8 mouse cellular contexts compared by ENCODE assay signal in genomic region chr6:116264836-116265235, GRCm38 (mm10). TPM values are rescaled to one million over a fixed set of nuclear protein-coding genes. Genes with fewer than 3 reads are reported as not detected.
DNase-seq lines count a peak whose midpoint lies in the region; ATAC-seq and TF ChIP-seq lines count a peak whose summit lies in the region.

No protein-coding gene starts in this region.

- H3K27me3 ChIP-seq in heart, embryonic 13.5 days (replicated peaks) = no peaks in the 10 kb centered on the region
- H3K27me3 ChIP-seq in heart, adult 2 months (ENCODE audit: control insufficient read depth, insufficient read depth, low read length) = no peaks in the 10 kb centered on the region
- no peaks in the 10 kb centered on the region for H3K27me3 ChIP-seq in E14TG2a.4 (ENCODE audit: insufficient read depth, low read length)
- no peaks in the 10 kb centered on the region for H3K27me3 ChIP-seq in hindbrain, embryonic 10.5 days (ENCODE audit: insufficient read depth, poor library complexity, severe bottlenecking)
- no peaks in the 10 kb centered on the region for H3K27me3 ChIP-seq in midbrain, embryonic 11.5 days (ENCODE audit: control insufficient read depth, insufficient read depth, low read length)

- TF ChIP-seq EP300 in heart, adult 2 months (IDR thresholded peaks at IDR 0.05; ENCODE audit: insufficient read depth, low read depth, low read length) = no peak

- no peak for TF ChIP-seq POLR2A in heart, adult 2 months (IDR thresholded peaks at IDR 0.05; ENCODE audit: insufficient read depth, low read depth, low read length)

- no peak for DNase-seq in heart, adult 2 months
- peak; percentile 8 for DNase-seq in hindbrain, embryonic 10.5 days (ENCODE audit: low spot score)
- DNase-seq in midbrain, embryonic 11.5 days (ENCODE audit: low spot score, missing footprints) = no peak
- no peak for DNase-seq in gastrocnemius, postnatal 25 days
- no peak for DNase-seq in thymus, postnatal 4 days
- no peak for DNase-seq in yolk sac, embryonic 10.5 days (ENCODE audit: low spot score)

- H3K4me2 ChIP-seq in heart, embryonic 13.5 days = peak overlapping the region; percentile 88
- peak overlapping the region; percentile 61 for H3K4me2 ChIP-seq in midbrain, embryonic 11.5 days

- intact Hi-C loops in heart, adult 2 months (cut with DNase I) = no loop called here

- TF ChIP-seq CTCF in heart, adult 2 months (IDR thresholded peaks at IDR 0.05) = no peak
- TF ChIP-seq CTCF in E14TG2a.4 (conservative IDR thresholded peaks at IDR 0.05; ENCODE audit: low read length) = no peak

- H3K4me3 ChIP-seq in heart, embryonic 13.5 days = peak overlapping the region; percentile 72
- no peak overlapping the region for H3K4me3 ChIP-seq in heart, adult 2 months
- H3K4me3 ChIP-seq in E14TG2a.4 (replicated peaks; ENCODE audit: low read length) = peak overlapping the region; percentile 81
- H3K4me3 ChIP-seq in hindbrain, embryonic 10.5 days = peak overlapping the region; percentile 69
- H3K4me3 ChIP-seq in midbrain, embryonic 11.5 days (ENCODE audit: low read depth, low read length) = peak overlapping the region; percentile 60; the same call in 1 of the 2 replicates

- H3K79me2 ChIP-seq in heart, adult 2 months (replicated peaks; ENCODE audit: control insufficient read depth, insufficient read depth, low read length) = 0 out of 2 replicates have a peak, but pooled peaks cover 2% of the 10 kb centered on the region

- 86% methylated on average over 11 of the region's 11 CpGs for WGBS in heart, embryonic 13.5 days
- WGBS in heart, adult 2 months = 89% methylated on average over 11 of the region's 11 CpGs
- WGBS in hindbrain, embryonic 10.5 days = 83% methylated on average over 11 of the region's 11 CpGs
- WGBS in midbrain, embryonic 11.5 days = 76% methylated on average over 11 of the region's 11 CpGs

- no peaks in the 10 kb centered on the region for H3K9me3 ChIP-seq in heart, embryonic 13.5 days
- no peaks in the 10 kb centered on the region for H3K9me3 ChIP-seq in E14TG2a.4 (ENCODE audit: low read length)
- H3K9me3 ChIP-seq in hindbrain, embryonic 10.5 days = no peaks in the 10 kb centered on the region
- H3K9me3 ChIP-seq in midbrain, embryonic 11.5 days (ENCODE audit: control insufficient read depth, low read length) = no peaks in the 10 kb centered on the region

- H3K4me1 ChIP-seq in heart, embryonic 13.5 days = peaks cover 17% of the 10 kb centered on the region
- no peaks in the 10 kb centered on the region for H3K4me1 ChIP-seq in heart, adult 2 months (ENCODE audit: control insufficient read depth, insufficient read depth, low read length)
- H3K4me1 ChIP-seq in E14TG2a.4 (replicated peaks; ENCODE audit: low read depth, low read length) = peaks cover 34% of the 10 kb centered on the region
- H3K4me1 ChIP-seq in hindbrain, embryonic 10.5 days (replicated peaks) = peaks cover 23% of the 10 kb centered on the region
- peaks cover 17% of the 10 kb centered on the region for H3K4me1 ChIP-seq in midbrain, embryonic 11.5 days (ENCODE audit: control insufficient read depth, insufficient read depth, low read length)

- H3K9ac ChIP-seq in heart, embryonic 13.5 days = peak overlapping the region; percentile 90; the same call in 1 of the 2 replicates
- H3K9ac ChIP-seq in heart, adult 2 months (ENCODE audit: low read depth, low read length) = no peak overlapping the region
- no peak overlapping the region; the same call in 1 of the 2 replicates for H3K9ac ChIP-seq in midbrain, embryonic 11.5 days (ENCODE audit: low read length)

- no peak overlapping the region for H3K27ac ChIP-seq in heart, embryonic 13.5 days (replicated peaks)
- H3K27ac ChIP-seq in heart, adult 2 months = no peak overlapping the region
- peak overlapping the region; percentile 96 for H3K27ac ChIP-seq in hindbrain, embryonic 10.5 days
- no peak overlapping the region for H3K27ac ChIP-seq in midbrain, embryonic 11.5 days (ENCODE audit: low read depth, low read length)

- H3K36me3 ChIP-seq in heart, embryonic 13.5 days = peaks cover 27% of the 10 kb centered on the region
- H3K36me3 ChIP-seq in heart, adult 2 months (ENCODE audit: control insufficient read depth, insufficient read depth, low read length) = no peaks in the 10 kb centered on the region
- H3K36me3 ChIP-seq in E14TG2a.4 (ENCODE audit: insufficient read depth, low read length) = peaks cover 31% of the 10 kb centered on the region
- H3K36me3 ChIP-seq in hindbrain, embryonic 10.5 days = peaks cover 30% of the 10 kb centered on the region
- no peaks in the 10 kb centered on the region for H3K36me3 ChIP-seq in midbrain, embryonic 11.5 days (ENCODE audit: control insufficient read depth, insufficient read depth, low read length)

- no peak for ATAC-seq in heart, embryonic 13.5 days (ENCODE audit: extremely low read depth, insufficient number of reproducible peaks, low FRiP score, low TSS enrichment)
- ATAC-seq in midbrain, embryonic 11.5 days (ENCODE audit: low FRiP score) = no peak

RNA-seq across cellular contexts. Expression of gene Zfand4, which starts 0.8 kb away (rescaled TPM):
- 2.8 and 3.2 TPM in 2 replicates for polyA plus RNA-seq in heart, embryonic 13.5 days (2015; fragmentation: Nextera tagmentation; extraction: Ambion mirVana)
- 1 to 10 TPM; 3.2 to 4.0 TPM for total RNA-seq in heart, adult 2 months (2021)
- 1.8 and 2.9 TPM in 2 replicates for polyA plus RNA-seq in heart, adult 2 months (2012; rRNA removed)
- 7.4 TPM in 2 replicates for polyA plus RNA-seq in hindbrain, embryonic 10.5 days (2016; fragmentation: Nextera tagmentation; extraction: Ambion mirVana)
- polyA plus RNA-seq in midbrain, embryonic 11.5 days (2014; fragmentation: Nextera tagmentation; extraction: Ambion mirVana) = 13.3 and 14.3 TPM in 2 replicates
- total RNA-seq in gastrocnemius, postnatal 25 days (2021) = 1 to 10 TPM in 1 of 2 experiments, under 1 TPM in 1; 0.51 to 1.1 TPM

RNA-seq across cellular contexts. Expression of gene Washc2, which starts 57.0 kb away (rescaled TPM):
- 31.4 and 34.9 TPM in 2 replicates for polyA plus RNA-seq in heart, embryonic 13.5 days (2015; fragmentation: Nextera tagmentation; extraction: Ambion mirVana)
- 10 to 100 TPM; 18.1 to 24.5 TPM for total RNA-seq in heart, adult 2 months (2021)
- polyA plus RNA-seq in heart, adult 2 months (2012; rRNA removed) = 17.7 and 25.4 TPM in 2 replicates
- 52.9 and 54.9 TPM in 2 replicates for polyA plus RNA-seq in hindbrain, embryonic 10.5 days (2016; fragmentation: Nextera tagmentation; extraction: Ambion mirVana)
- polyA plus RNA-seq in midbrain, embryonic 11.5 days (2014; fragmentation: Nextera tagmentation; extraction: Ambion mirVana) = 53.9 and 56.3 TPM in 2 replicates
- total RNA-seq in gastrocnemius, postnatal 25 days (2021) = 10 to 100 TPM; 20.6 to 21.7 TPM
